Mouse (Mus musculus): ENCODE measurements around the gene 2310061I04Rik. TPM values are rescaled to one million over a fixed set of nuclear protein-coding genes. Genes with fewer than 3 reads are reported as not detected.

2310061I04Rik gene
- polyA plus RNA-seq, 1 experiment from 2014 or later, result 23.2 TPM

DNA sequence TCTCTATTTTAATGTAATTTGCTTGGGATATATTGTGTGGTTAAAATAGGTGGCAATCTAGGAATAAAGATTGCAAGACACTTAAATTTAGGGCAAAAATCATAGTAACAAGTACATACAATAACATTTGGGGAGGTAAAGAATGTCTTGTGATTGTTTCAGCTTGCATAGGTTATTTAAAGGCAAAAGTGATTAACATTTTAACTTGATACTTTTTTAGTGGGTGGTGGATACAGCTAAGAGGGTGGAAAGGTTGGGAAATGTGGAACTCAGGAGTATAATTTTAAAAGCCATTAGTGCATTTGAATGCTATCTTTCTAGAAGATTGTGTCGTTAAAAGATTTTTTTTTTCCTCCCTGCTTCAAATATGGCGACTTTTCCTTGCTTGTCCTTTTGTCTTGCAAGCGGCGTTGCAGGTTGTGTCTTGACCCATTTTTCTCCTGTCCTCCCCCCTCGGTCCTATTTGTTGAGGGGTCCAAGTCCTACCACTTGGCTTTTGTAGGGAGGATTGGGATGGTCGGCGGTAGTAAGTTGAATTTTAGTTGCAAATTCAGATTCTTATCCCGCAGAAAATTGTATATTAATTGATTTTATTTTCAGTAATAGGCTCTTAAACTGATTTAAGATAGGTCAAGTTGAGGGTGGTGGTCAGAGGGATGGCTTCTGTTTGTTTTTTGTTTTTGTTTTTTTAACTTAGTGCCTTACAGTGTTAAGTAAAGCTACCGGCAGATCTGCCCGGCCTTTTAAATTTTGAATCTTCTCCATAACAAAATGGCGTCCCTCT lies 21.2 kb upstream of the 2310061I04Rik start:
- Histone ChIP-seq H3K9ac (ENCODE audit: low read length) (peak overlapping the region; percentile 98), H3K36me3 (ENCODE audit: control insufficient read depth, insufficient read depth, low read length) (no peaks in the 10 kb centered on the region; the same call in 1 of the 2 replicates)

DNA sequence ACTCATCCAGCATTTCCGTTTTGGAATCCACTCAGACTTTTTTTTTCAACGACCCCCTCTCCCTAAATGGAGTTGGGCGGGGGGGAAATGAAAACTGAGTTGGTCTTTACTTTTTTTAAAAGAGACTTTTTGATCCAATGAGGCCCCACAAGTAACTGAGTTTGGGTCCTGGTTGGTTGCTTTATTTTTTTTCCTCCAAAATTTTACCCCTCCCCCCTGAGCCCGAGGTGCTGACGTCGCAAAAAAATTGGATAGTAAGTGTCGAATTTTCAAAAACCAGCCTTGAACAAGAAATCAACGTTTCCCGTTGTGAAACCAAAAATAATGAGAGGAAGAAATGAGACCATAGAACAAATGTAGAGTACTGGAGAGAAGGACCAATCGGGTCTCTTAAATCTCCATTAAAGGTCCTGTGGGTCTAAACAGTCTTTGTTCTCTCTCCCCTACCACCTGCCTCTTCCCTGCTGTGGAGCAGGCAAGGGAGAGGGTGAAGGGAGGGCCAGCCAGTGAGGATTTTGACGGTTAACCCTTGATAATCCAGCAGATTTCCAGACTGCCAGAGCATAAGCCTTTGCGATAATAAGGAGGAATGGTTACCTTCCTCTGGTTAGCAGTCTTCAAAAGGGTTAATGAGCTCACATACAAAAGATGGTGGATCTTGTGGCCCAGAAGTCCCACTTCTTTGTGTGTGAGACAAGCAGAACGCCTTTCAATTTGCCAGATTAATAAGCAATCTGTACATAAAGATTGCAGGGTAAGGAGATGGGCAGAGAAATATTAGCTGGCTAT lies 20.4 kb upstream of the 2310061I04Rik start:
- Histone ChIP-seq H3K4me1 (ENCODE audit: control insufficient read depth, insufficient read depth, low read length) (peaks cover 8% of the 10 kb centered on the region; the same call in 1 of the 2 replicates), H3K27ac (replicated peaks; ENCODE audit: low read depth, low read length) (peak overlapping the region; percentile 80), H3K27me3 (ENCODE audit: control insufficient read depth, insufficient read depth, low read length) (no peaks in the 10 kb centered on the region), H3K9me3 (ENCODE audit: control insufficient read depth, low read length) (no peaks in the 10 kb centered on the region), H3K4me3 (ENCODE audit: low read depth, low read length) (peak overlapping the region; percentile 78), H3K4me2 (ENCODE audit: low read depth, severe bottlenecking) (peak overlapping the region; percentile 69), H3K9ac (ENCODE audit: low read length) (peak overlapping the region; percentile 98), H3K36me3 (ENCODE audit: control insufficient read depth, insufficient read depth, low read length) (no peaks in the 10 kb centered on the region)
- peak; percentile 73 for DNase-seq (ENCODE audit: low spot score)
- no peak for ATAC-seq (ENCODE audit: insufficient number of reproducible peaks, low FRiP score, low TSS enrichment, low read depth)
- WGBS, result under 1% methylated on average over 13 of the region's 13 CpGs

More for the DNA sequence above, 21.2 kb upstream of the 2310061I04Rik start:
- ATAC-seq (ENCODE audit: insufficient number of reproducible peaks, low FRiP score, low TSS enrichment, low read depth), result no peak
- peak; percentile 74 for DNase-seq (ENCODE audit: low spot score)
- Histone ChIP-seq H3K4me3 (ENCODE audit: low read depth, low read length) (peak overlapping the region; percentile 78), H3K9me3 (ENCODE audit: control insufficient read depth, low read length) (no peaks in the 10 kb centered on the region), H3K4me2 (ENCODE audit: low read depth, severe bottlenecking) (peak overlapping the region; percentile 69), H3K27me3 (ENCODE audit: control insufficient read depth, insufficient read depth, low read length) (no peaks in the 10 kb centered on the region), H3K27ac (replicated peaks; ENCODE audit: low read depth, low read length) (peak overlapping the region; percentile 80), H3K4me1 (ENCODE audit: control insufficient read depth, insufficient read depth, low read length) (peaks cover 8% of the 10 kb centered on the region; the same call in 1 of the 2 replicates)
- WGBS, result under 1% methylated on average over 11 of the region's 11 CpGs

DNA sequence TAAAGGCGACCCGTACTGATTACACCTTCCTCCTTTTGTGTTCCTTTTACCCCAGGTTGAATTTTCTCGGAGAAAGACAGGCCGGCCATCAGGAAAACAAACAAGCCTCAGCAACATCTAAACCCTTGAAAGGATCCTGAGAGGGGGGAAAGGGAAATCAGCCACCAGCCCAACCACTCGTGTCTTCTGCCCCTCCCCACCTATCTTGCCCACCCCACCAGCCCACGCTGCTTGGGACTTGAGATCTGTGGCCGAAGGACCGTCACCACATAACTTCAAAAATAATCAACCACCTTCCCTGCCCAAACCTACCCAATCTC lies 19.9 kb upstream of the 2310061I04Rik start:
- peak; percentile 66 for DNase-seq (ENCODE audit: low spot score)
- Histone ChIP-seq H3K4me2 (ENCODE audit: low read depth, severe bottlenecking) (peak overlapping the region; percentile 69), H3K27ac (replicated peaks; ENCODE audit: low read depth, low read length) (peak overlapping the region; percentile 80), H3K9me3 (ENCODE audit: control insufficient read depth, low read length) (no peaks in the 10 kb centered on the region), H3K36me3 (ENCODE audit: control insufficient read depth, insufficient read depth, low read length) (no peaks in the 10 kb centered on the region), H3K4me3 (ENCODE audit: low read depth, low read length) (peak overlapping the region; percentile 78), H3K9ac (ENCODE audit: low read length) (peak overlapping the region; percentile 98), H3K27me3 (ENCODE audit: control insufficient read depth, insufficient read depth, low read length) (no peaks in the 10 kb centered on the region), H3K4me1 (ENCODE audit: control insufficient read depth, insufficient read depth, low read length) (peaks cover 8% of the 10 kb centered on the region; the same call in 1 of the 2 replicates)
- ATAC-seq (ENCODE audit: insufficient number of reproducible peaks, low FRiP score, low TSS enrichment, low read depth), result no peak
- WGBS, result 0% methylated on average over 8 of the region's 8 CpGs

DNA sequence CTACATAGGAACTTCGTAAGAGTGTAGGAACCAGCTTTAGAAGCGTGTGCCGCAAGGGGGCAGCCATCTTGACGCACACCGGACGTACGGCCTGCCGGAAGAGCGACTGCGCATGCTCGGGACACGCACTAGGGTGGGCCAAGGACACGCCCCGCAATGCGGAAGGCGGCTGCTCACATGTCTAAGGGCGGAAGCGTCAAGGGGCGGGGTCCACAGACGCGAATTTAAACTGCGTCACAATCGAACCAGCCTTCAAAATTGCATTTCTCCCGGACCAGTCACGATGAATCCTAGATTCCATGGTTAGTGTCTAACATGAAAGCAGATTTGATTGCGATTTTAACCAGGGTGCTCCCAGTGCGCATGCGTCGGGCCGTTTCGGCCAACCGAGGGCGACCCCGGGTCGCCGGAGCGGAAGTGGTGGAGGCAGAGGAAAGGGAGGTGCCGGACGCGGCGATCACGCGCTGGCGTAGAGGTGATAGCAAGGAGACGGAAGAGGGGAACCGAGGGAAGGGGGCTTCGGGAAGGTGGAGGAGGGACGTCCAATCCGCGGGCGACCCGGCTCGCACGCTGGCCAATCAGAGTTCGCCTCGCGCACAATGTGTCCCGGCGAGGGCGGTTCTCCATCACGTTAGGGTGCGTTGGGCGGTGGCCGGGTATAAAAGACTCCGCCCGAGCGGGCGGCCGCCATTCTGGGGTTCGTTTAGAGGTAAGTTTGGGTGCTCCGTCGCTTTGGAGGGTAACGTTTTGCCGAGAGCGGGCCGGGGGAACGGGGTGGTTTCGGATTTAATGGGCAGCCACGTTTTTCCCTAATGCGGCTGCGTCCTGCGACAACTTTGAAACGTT lies 19.3 kb upstream of the 2310061I04Rik start, which contains the start of the genes Mrps18b and Ppp1r10:
Gene Mrps18b, minus strand, starts transcription at position 93 of the 846 bp plus-strand sequence.
Gene Ppp1r10, plus strand, starts transcription at position 138 of the 846 bp plus-strand sequence.
- Histone ChIP-seq H3K4me1 (ENCODE audit: control insufficient read depth, insufficient read depth, low read length) (peaks cover 8% of the 10 kb centered on the region; the same call in 1 of the 2 replicates), H3K36me3 (ENCODE audit: control insufficient read depth, insufficient read depth, low read length) (no peaks in the 10 kb centered on the region), H3K4me3 (ENCODE audit: low read depth, low read length) (peak within 1 kb of the TSS; percentile 78), H3K9me3 (ENCODE audit: control insufficient read depth, low read length) (no peaks in the 10 kb centered on the region), H3K4me2 (ENCODE audit: low read depth, severe bottlenecking) (peak within 1 kb of the TSS; percentile 84), H3K27me3 (ENCODE audit: control insufficient read depth, insufficient read depth, low read length) (no peaks in the 10 kb centered on the region), H3K27ac (replicated peaks; ENCODE audit: low read depth, low read length) (peak within 1 kb of the TSS; percentile 80), H3K9ac (ENCODE audit: low read length) (peak within 1 kb of the TSS; percentile 98)
- WGBS, result under 1% methylated on average over 82 of the region's 83 CpGs
- ATAC-seq (ENCODE audit: insufficient number of reproducible peaks, low FRiP score, low TSS enrichment, low read depth) (peak; percentile 94), DNase-seq (ENCODE audit: low spot score) (peak; percentile 99)

DNA sequence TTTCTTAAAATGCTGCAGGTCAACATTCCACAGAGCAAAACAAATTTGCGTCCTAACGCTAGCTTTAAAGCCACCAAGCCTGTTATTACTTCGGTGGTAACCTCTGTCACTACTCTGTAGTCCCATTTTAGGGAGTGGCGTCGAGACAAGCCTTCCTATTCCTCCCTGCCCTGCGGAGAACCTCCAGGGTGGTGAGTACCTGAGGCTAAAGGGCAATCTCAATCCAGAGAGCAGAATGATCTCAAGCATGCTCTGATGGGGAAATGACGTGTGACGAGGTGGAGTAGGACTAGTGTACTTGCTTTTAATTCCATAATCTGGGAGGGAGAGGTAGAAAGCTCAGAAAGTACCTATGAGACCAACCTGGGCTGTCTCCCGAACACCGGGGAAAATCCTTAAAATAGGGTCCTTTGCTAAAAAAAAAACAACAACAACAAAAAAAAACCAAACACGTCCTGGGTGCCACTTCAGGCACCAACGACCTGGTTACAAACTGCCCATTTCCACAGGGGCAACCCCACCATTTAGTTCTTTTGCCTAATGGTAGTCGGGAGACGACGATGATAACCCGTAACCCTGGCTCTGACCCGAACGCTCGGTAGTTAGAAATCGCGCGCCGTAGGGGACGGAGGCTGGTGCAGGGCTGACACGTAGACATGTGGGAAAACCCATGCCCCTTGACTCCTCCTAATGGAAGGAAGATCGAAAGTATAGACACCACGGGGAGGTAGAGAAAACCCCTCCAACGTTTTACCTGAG lies 18.5 kb upstream of the 2310061I04Rik start:
- Histone ChIP-seq H3K4me2 (ENCODE audit: low read depth, severe bottlenecking) (peak overlapping the region; percentile 84), H3K4me1 (ENCODE audit: control insufficient read depth, insufficient read depth, low read length) (peaks cover 8% of the 10 kb centered on the region; the same call in 1 of the 2 replicates), H3K9me3 (ENCODE audit: control insufficient read depth, low read length) (no peaks in the 10 kb centered on the region), H3K27me3 (ENCODE audit: control insufficient read depth, insufficient read depth, low read length) (no peaks in the 10 kb centered on the region), H3K36me3 (ENCODE audit: control insufficient read depth, insufficient read depth, low read length) (no peaks in the 10 kb centered on the region), H3K27ac (replicated peaks; ENCODE audit: low read depth, low read length) (peak overlapping the region; percentile 38; the same call in 1 of the 2 replicates), H3K4me3 (ENCODE audit: low read depth, low read length) (peak overlapping the region; percentile 78), H3K9ac (ENCODE audit: low read length) (peak overlapping the region; percentile 64)
- WGBS, result 2% methylated on average over 28 of the region's 28 CpGs
- no peak for DNase-seq (ENCODE audit: low spot score)
- ATAC-seq (ENCODE audit: insufficient number of reproducible peaks, low FRiP score, low TSS enrichment, low read depth), result no peak; the same call in 1 of the 2 replicates

DNA sequence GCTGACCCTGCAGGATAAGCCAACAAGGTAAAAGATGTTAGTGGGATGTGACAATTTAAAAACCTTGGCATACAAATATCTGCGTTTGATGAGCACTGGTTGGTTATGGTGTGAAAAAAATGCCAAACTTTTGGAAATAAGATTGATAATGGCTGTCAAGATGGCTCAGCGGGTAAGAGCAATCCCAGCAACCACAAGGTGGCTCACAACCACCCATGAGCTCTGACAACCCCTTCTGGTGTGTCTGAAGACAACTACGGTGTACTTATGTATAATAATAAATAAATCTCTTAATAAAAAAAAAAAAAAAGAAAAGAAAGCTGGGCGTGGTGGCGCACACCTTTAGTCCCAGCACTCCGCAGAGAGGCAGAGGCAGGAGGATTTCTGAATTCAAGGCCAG lies 17.7 kb upstream of the 2310061I04Rik start:
- Histone ChIP-seq H3K4me1 (ENCODE audit: control insufficient read depth, insufficient read depth, low read length) (peaks cover 8% of the 10 kb centered on the region; the same call in 1 of the 2 replicates), H3K4me2 (ENCODE audit: low read depth, severe bottlenecking) (peak overlapping the region; percentile 84; the same call in 1 of the 2 replicates), H3K27ac (replicated peaks; ENCODE audit: low read depth, low read length) (no peak overlapping the region), H3K9me3 (ENCODE audit: control insufficient read depth, low read length) (no peaks in the 10 kb centered on the region), H3K4me3 (ENCODE audit: low read depth, low read length) (peak overlapping the region; percentile 78), H3K36me3 (ENCODE audit: control insufficient read depth, insufficient read depth, low read length) (no peaks in the 10 kb centered on the region), H3K9ac (ENCODE audit: low read length) (no peak overlapping the region), H3K27me3 (ENCODE audit: control insufficient read depth, insufficient read depth, low read length) (no peaks in the 10 kb centered on the region)
- WGBS, result 86% methylated on average over 6 of the region's 6 CpGs
- ATAC-seq (ENCODE audit: insufficient number of reproducible peaks, low FRiP score, low TSS enrichment, low read depth) (no peak), DNase-seq (ENCODE audit: low spot score) (no peak)

DNA sequence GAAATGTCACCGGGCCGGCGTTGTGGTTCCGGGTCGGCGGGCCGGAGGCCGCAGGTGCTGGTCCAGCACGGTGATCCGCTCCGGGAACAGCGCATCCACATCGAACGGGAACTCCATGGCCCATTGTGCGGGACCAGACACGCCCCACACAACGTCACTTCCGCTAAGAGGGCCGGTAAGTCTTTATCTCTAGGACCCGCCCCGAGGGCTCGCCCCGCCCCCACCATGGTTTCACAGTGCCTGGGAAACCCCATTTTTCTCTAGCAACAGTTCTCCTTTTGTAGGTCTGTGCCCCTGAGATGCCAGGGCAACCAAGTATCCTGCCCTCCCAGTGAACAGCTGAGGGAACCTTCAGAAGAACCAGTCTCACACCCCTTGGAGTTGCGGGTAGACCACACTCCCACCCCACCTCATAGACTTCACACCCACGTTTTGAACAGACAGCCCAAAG lies 12.7 kb upstream of the 2310061I04Rik start, which contains the start of gene Atat1:
Gene Atat1, minus strand, starts transcription at position 157 of the 451 bp plus-strand sequence.
- WGBS, result 5% methylated on average over 25 of the region's 25 CpGs
- Histone ChIP-seq H3K9ac (ENCODE audit: low read length) (peak within 1 kb of the TSS; percentile 85), H3K4me2 (ENCODE audit: low read depth, severe bottlenecking) (peak within 1 kb of the TSS; percentile 92), H3K27me3 (ENCODE audit: control insufficient read depth, insufficient read depth, low read length) (no peaks in the 10 kb centered on the region), H3K27ac (replicated peaks; ENCODE audit: low read depth, low read length) (peak within 1 kb of the TSS; percentile 56), H3K4me3 (ENCODE audit: low read depth, low read length) (peak within 1 kb of the TSS; percentile 71), H3K36me3 (ENCODE audit: control insufficient read depth, insufficient read depth, low read length) (peaks cover 2% of the 10 kb centered on the region; the same call in 1 of the 2 replicates), H3K4me1 (ENCODE audit: control insufficient read depth, insufficient read depth, low read length) (peaks cover 7% of the 10 kb centered on the region), H3K9me3 (ENCODE audit: control insufficient read depth, low read length) (no peaks in the 10 kb centered on the region)
- peak; percentile 87 for ATAC-seq (ENCODE audit: insufficient number of reproducible peaks, low FRiP score, low TSS enrichment, low read depth)
- DNase-seq (ENCODE audit: low spot score), result peak; percentile 98
